Mouse (Mus musculus): ENCODE results near the gene Noct. TPM values are rescaled to one million over a fixed set of nuclear protein-coding genes. Genes with fewer than 3 reads are reported as not detected.

The Noct gene
- polyA plus RNA-seq, 1 experiment from 2014 or later: 14.8 TPM

DNA sequence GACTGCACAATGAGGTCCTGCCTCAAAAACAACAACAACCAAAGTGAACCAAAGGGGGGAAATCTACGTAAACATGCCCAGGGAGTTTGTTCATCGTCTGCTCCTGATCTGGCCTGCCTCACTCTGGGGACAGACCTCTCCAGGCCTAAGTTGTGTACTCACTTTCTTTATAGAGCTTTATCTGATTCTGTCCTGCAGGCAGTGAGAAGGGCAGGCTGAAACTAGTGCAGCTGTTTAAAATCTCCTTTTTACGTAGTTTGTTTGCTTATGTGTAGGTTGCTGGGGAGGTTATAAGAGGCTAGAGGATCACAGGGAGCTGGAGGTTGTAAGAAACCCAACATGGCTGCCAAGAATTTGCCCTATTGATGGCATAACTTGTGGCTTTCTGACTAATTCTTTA is 7.3 kb downstream of the Noct start:
- Histone ChIP-seq H3K36me3 (no peaks in the 10 kb centered on the region), H3K27ac (peak overlapping the region; percentile 29; the same call in 1 of the 2 replicates), H3K4me2 (no peak overlapping the region), H3K4me3 (replicated peaks) (no peak overlapping the region), H3K27me3 (no peaks in the 10 kb centered on the region), H3K9me3 (no peaks in the 10 kb centered on the region), H3K9ac (replicated peaks) (no peak overlapping the region), H3K4me1 (replicated peaks) (peaks cover 11% of the 10 kb centered on the region)
- WGBS: 64% methylated on average over 3 of the region's 3 CpGs
- no peak for ATAC-seq (ENCODE audit: insufficient number of reproducible peaks, insufficient read depth, low FRiP score, low TSS enrichment, low read depth)

DNA sequence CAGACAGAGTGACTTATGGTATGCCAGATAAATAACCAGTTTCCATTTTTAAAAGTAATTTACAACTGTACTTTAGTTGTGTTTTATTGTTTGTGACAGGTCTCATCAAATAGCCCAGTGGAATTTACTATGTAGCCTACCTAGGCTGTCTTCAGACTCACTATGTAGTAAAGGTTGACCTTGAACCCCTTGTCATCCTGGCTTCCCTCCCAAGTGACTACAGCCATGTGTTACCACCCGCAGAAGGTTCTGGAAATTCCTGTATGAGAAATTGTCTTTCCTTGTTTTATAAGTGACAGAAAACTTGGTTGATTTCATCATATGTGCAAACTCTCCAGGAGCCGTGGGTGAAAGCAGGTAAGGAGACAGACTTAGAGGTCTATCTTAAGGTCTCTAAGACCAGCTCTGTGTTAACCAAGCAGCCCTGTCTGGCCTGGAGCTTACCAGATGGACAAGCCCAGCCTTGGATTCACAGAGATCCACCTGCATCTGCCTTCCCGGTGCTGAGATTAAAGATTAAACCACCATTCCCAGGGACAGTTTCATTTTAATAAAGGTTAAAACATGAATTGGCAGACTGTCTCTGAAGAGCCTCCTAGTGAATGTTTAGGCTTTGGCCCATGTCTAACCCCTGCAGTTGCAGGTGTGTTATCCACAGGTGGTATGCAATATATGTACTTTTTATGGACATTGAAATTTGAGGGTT is 8.1 kb downstream of the Noct start:
- no peak overlapping the region for H3K9ac ChIP-seq (replicated peaks)
- no peak overlapping the region for H3K27ac ChIP-seq
- H3K27me3 ChIP-seq: no peaks in the 10 kb centered on the region
- H3K4me2 ChIP-seq: no peak overlapping the region
- H3K4me3 ChIP-seq (replicated peaks): no peak overlapping the region
- no peak for ATAC-seq (ENCODE audit: insufficient number of reproducible peaks, insufficient read depth, low FRiP score, low TSS enrichment, low read depth)
- WGBS: 88% methylated on average over 3 of the region's 3 CpGs
- H3K36me3 ChIP-seq: no peaks in the 10 kb centered on the region
- H3K9me3 ChIP-seq: no peaks in the 10 kb centered on the region
- H3K4me1 ChIP-seq (replicated peaks): peaks cover 11% of the 10 kb centered on the region

DNA sequence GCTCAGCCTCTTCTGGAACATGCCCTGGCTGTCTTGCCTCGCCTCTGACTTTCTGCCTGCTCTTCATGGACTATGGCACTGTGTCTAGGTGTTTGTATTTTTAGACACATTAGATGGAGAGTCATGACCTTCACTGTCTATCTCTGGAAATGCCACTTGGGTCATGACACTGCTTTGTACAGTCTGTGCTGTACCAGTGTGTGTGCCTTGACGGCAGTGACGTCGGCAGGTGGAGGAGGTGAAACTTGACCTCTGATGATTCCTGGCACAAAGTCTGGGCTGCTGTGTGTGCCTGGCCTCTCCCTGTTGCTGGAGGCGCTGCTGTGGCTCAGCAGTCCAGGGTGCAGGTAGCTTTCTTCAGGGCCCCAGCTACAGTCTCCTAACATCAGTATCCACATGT is 9.2 kb downstream of the Noct start:
- Histone ChIP-seq H3K4me3 (replicated peaks) (no peak overlapping the region), H3K36me3 (no peaks in the 10 kb centered on the region), H3K27me3 (no peaks in the 10 kb centered on the region), H3K9me3 (no peaks in the 10 kb centered on the region), H3K4me2 (no peak overlapping the region), H3K4me1 (replicated peaks) (peaks cover 11% of the 10 kb centered on the region), H3K27ac (no peak overlapping the region), H3K9ac (replicated peaks) (no peak overlapping the region)
- ATAC-seq (ENCODE audit: insufficient number of reproducible peaks, insufficient read depth, low FRiP score, low TSS enrichment, low read depth): no peak
- 58% methylated on average over 5 of the region's 5 CpGs for WGBS

DNA sequence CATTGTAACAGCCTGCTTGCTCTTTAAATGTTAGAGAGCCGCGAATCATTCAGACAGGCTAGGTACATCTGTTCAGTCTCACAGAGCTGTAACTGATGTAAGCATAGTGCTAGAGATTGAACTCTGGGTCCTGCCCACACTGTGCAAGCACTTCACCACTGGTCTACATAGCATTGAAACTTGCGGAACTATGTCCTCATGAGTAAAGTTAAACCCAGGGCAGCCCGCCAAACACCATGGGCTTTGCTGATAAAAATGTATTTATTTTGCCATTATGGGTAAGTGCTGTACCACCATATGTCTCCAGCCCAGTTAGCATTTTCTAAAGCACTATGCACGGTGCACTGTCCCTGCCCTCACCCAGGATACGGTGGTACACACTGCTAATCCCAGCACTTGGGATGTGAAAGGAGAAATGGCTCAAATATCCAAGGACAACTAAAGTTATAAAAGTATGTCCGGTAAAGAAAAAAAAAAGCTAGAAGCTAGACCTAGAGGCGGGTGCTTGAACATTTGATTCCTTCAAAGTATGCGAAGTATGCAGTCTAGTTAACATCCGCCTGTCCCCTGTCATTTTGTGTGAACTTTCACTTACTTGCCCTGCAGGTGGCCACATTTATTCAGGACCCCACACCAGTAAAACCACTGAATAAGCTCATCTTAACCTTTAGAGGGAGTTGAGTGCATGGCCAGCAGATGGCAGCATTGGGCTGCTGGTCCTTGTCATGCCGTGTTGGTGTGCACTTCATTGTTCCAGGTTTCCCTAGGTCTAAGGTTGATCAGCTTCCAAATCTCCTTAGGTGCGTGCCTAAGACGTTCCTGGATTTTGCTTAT is 9.9 kb downstream of the Noct start:
- peak; percentile 60 for ATAC-seq (ENCODE audit: insufficient number of reproducible peaks, insufficient read depth, low FRiP score, low TSS enrichment, low read depth)
- Histone ChIP-seq H3K4me2 (no peak overlapping the region), H3K27me3 (no peaks in the 10 kb centered on the region), H3K36me3 (no peaks in the 10 kb centered on the region), H3K9me3 (no peaks in the 10 kb centered on the region), H3K27ac (no peak overlapping the region), H3K9ac (replicated peaks) (no peak overlapping the region), H3K4me3 (replicated peaks) (no peak overlapping the region), H3K4me1 (replicated peaks) (peaks cover 11% of the 10 kb centered on the region)
- WGBS: 50% methylated on average over 13 of the region's 13 CpGs

DNA sequence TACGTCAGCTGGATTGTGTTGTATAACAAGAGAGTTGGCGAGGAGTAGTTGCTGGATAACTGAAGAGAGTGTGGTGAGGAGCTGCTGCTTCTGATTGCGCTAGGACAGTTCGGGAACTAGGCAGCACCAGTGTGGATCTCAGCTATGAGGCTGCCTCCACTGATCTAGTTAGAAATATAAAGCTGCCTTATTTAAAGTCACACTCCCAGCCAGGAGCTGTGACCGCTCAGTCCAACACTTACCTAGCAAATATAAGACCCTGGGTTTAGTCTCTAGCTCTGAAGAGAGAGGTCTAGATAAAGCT is 10.5 kb downstream of the Noct start:
- 83% methylated on average over 5 of the region's 5 CpGs for WGBS
- Histone ChIP-seq H3K4me1 (replicated peaks) (peaks cover 11% of the 10 kb centered on the region), H3K9ac (replicated peaks) (no peak overlapping the region), H3K4me3 (replicated peaks) (no peak overlapping the region), H3K27me3 (no peaks in the 10 kb centered on the region), H3K36me3 (peaks cover 4% of the 10 kb centered on the region; the same call in 1 of the 2 replicates), H3K9me3 (no peaks in the 10 kb centered on the region), H3K27ac (no peak overlapping the region), H3K4me2 (no peak overlapping the region)
- ATAC-seq (ENCODE audit: insufficient number of reproducible peaks, insufficient read depth, low FRiP score, low TSS enrichment, low read depth): 0 out of 2 replicates have a peak, but pooled peaks have one; percentile 27

DNA sequence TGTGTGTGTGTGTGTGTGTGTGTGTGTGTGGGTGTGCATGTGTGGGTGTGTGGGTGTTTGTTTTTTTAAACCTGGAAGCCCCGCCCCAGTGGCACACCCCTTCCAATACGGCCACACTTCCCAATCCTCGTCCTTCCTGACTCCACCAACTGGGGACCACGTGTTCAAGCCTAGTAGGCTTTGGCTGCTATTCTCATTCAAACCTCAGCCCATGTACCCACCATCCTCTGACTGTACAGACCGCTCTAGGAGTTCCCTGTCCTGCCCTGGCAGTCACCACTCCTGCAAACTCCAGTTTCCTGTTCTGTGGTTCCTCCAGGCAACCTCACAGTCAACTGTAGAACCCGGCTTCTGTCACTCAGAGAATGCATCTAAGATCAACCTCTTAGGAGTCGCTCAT is 14.3 kb downstream of the Noct start:
- peaks cover 4% of the 10 kb centered on the region; the same call in 1 of the 2 replicates for H3K36me3 ChIP-seq

DNA sequence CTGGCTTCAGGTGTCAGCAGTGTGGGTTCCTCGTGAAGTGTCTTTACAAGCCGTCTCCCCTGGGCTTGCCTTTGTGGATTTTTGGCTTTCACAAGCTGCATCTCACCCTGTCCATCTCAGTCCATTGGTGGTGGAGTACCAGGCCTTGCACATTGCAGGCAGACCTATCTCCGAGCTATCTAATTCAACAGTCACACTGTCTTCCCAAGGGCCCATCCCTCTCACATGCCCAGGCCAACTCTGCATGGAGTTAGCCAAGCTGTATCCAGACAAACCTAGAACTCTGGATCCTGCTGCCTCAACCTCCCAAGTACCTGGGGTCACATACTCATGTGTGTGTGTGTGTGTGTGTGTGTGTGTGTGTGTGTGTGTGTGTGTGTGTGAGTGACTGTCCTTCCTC is 15.3 kb downstream of the Noct start:
- ATAC-seq (ENCODE audit: insufficient number of reproducible peaks, insufficient read depth, low FRiP score, low TSS enrichment, low read depth): no peak
- H3K4me1 ChIP-seq (replicated peaks): no peaks in the 10 kb centered on the region; the same call in 1 of the 2 replicates
- peaks cover 4% of the 10 kb centered on the region; the same call in 1 of the 2 replicates for H3K36me3 ChIP-seq
- no peaks in the 10 kb centered on the region for H3K27me3 ChIP-seq
- no peak overlapping the region for H3K9ac ChIP-seq (replicated peaks)
- H3K4me2 ChIP-seq: no peak overlapping the region
- H3K27ac ChIP-seq: no peak overlapping the region
- H3K9me3 ChIP-seq: no peaks in the 10 kb centered on the region
- no peak overlapping the region for H3K4me3 ChIP-seq (replicated peaks)
- 92% methylated on average over 3 of the region's 3 CpGs for WGBS

More for the DNA sequence above, 14.3 kb downstream of the Noct start:
- 82% methylated on average over 7 of the region's 7 CpGs for WGBS
- Histone ChIP-seq H3K4me2 (no peak overlapping the region), H3K9me3 (no peaks in the 10 kb centered on the region), H3K27ac (no peak overlapping the region), H3K4me1 (replicated peaks) (peaks cover 9% of the 10 kb centered on the region), H3K27me3 (no peaks in the 10 kb centered on the region), H3K4me3 (replicated peaks) (no peak overlapping the region), H3K9ac (replicated peaks) (no peak overlapping the region)
- no peak for ATAC-seq (ENCODE audit: insufficient number of reproducible peaks, insufficient read depth, low FRiP score, low TSS enrichment, low read depth)

DNA sequence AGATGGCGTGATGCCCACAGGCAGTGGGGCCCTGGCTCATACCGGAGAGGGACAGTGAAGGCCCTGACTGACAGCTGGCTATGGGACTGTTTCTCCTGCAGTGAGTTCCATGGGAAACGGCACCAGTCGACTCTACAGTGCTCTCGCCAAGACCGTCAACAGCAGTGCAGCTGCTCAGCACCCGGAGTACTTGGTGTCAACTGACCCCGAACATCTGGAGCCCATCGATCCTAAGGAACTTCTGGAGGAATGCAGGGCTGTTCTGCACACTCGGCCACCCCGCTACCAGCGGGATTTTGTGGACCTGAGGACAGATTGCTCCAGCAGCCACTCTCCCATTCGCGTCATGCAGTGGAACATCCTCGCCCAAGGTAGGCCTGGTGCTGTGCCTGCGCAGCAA is 23.5 kb downstream of the Noct start:
- Histone ChIP-seq H3K4me2 (no peak overlapping the region), H3K36me3 (peaks cover 50% of the 10 kb centered on the region), H3K4me3 (replicated peaks) (no peak overlapping the region), H3K4me1 (replicated peaks) (peaks cover 9% of the 10 kb centered on the region), H3K27ac (no peak overlapping the region; the same call in 1 of the 2 replicates), H3K27me3 (no peaks in the 10 kb centered on the region), H3K9me3 (no peaks in the 10 kb centered on the region), H3K9ac (replicated peaks) (no peak overlapping the region)
- WGBS: 68% methylated on average over 16 of the region's 16 CpGs
- peak; percentile 75 for ATAC-seq (ENCODE audit: insufficient number of reproducible peaks, insufficient read depth, low FRiP score, low TSS enrichment, low read depth)

DNA sequence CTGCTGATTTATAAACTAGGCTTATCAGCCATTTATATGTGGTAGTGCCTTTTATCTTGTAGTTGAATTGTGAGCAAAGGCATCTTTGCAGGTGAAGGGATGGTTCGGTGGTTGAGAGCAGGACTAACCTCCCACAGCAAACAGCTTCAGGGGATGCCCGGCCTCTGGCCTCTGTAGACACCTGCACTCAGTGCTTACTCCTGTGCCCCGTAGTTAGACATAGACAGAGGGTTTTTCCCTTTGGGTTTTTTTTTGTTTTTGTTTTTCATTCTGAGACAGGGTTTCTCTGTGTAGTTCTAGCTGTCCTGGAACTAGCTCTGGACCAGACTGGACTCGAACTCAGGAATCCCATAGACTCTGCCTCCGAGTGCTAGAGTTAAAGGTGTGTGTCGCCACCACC is 24.4 kb downstream of the Noct start:
- Histone ChIP-seq H3K27ac (no peak overlapping the region), H3K4me2 (no peak overlapping the region), H3K27me3 (no peaks in the 10 kb centered on the region), H3K9ac (replicated peaks) (no peak overlapping the region), H3K36me3 (peaks cover 59% of the 10 kb centered on the region), H3K4me3 (replicated peaks) (no peak overlapping the region), H3K4me1 (replicated peaks) (peaks cover 9% of the 10 kb centered on the region), H3K9me3 (no peaks in the 10 kb centered on the region)
- 93% methylated on average over 6 of the region's 6 CpGs for WGBS
- no peak for ATAC-seq (ENCODE audit: insufficient number of reproducible peaks, insufficient read depth, low FRiP score, low TSS enrichment, low read depth)

DNA sequence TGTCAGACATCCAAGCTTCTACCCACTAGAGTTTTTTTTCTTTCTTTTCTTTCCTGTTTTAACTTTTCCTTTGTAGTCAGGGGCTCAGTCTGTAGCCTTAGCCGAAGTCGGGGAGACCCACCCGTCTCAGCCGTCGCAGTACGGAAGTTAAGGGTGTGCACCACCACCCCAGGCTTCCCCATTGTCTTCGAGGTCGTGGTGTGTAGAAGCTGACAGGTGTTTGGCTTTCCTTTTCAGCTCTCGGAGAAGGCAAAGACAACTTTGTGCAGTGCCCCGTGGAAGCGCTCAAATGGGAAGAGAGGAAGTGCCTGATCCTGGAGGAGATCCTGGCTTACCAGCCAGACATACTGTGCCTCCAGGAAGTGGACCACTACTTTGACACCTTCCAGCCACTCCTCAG is 25.2 kb downstream of the Noct start:
- no peaks in the 10 kb centered on the region for H3K9me3 ChIP-seq
- 94% methylated on average over 11 of the region's 11 CpGs for WGBS
- no peaks in the 10 kb centered on the region for H3K27me3 ChIP-seq
- no peak overlapping the region for H3K4me3 ChIP-seq (replicated peaks)
- peaks cover 9% of the 10 kb centered on the region for H3K4me1 ChIP-seq (replicated peaks)
- H3K9ac ChIP-seq (replicated peaks): no peak overlapping the region
- no peak for ATAC-seq (ENCODE audit: insufficient number of reproducible peaks, insufficient read depth, low FRiP score, low TSS enrichment, low read depth)
- peaks cover 68% of the 10 kb centered on the region for H3K36me3 ChIP-seq
- no peak overlapping the region for H3K4me2 ChIP-seq
- no peak overlapping the region for H3K27ac ChIP-seq

DNA sequence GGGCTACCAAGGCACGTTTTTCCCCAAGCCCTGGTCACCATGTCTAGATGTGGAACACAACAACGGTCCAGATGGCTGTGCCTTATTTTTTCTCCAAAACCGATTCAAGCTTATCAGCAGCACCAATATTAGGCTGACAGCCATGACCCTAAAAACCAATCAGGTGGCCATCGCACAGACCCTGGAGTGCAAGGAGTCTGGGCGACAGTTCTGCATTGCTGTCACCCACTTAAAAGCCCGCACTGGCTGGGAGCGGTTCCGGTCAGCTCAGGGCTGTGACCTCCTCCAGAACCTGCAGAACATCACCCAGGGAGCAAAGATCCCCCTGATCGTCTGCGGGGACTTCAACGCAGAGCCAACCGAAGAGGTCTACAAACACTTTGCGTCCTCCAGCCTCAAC is 25.6 kb downstream of the Noct start:
- Histone ChIP-seq H3K27ac (no peak overlapping the region), H3K4me2 (no peak overlapping the region), H3K9ac (replicated peaks) (no peak overlapping the region), H3K9me3 (no peaks in the 10 kb centered on the region), H3K4me1 (replicated peaks) (peaks cover 9% of the 10 kb centered on the region), H3K36me3 (peaks cover 72% of the 10 kb centered on the region), H3K27me3 (no peaks in the 10 kb centered on the region), H3K4me3 (replicated peaks) (no peak overlapping the region)
- no peak for ATAC-seq (ENCODE audit: insufficient number of reproducible peaks, insufficient read depth, low FRiP score, low TSS enrichment, low read depth)
- WGBS: 95% methylated on average over 13 of the region's 13 CpGs

Measured in limb, embryonic 12.5 days (tissue).